Mouse (Mus musculus) cerebellum, postnatal 4 days (tissue): Measurements from ENCODE around the gene Gm5157.
"Not testable (repeated sequence)": the region's sequence is repeated elsewhere in the genome, so short reads cannot be mapped to it uniquely, and the experiment has no call there.

Source experiments
- DNase-seq, 2 experiments: peaks; one replicate each; pipeline ENCODE4 v3.0.0; 2022; ENCODE audit warnings: low spot score in 2 of 2, mixed read lengths in 1 of 2

Gm5157 gene

DNA sequence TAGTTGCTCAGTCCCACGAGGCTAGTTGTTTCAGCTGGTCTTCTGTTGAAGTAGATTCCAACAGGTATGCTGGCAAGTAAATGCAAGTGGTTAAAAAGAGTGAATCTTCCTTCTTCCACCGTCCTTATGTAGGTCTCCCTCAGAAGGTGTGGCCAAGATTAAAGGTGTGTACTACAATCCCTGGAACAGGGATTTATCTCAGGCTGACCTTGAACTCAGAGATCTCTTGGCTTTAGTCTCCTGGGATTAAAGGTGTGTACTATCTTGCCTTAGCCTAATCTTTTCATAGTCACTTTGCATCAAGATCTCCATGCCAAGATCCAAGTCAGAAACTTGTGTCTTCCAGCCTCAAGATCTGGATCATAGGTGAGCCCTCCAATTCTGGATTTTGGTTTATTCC is at the start of gene Gm5157:
Gm5157 (minus strand) TSS at position 101 of the 400 bp plus-strand sequence.
- DNase-seq: not testable (repeated sequence)

DNA sequence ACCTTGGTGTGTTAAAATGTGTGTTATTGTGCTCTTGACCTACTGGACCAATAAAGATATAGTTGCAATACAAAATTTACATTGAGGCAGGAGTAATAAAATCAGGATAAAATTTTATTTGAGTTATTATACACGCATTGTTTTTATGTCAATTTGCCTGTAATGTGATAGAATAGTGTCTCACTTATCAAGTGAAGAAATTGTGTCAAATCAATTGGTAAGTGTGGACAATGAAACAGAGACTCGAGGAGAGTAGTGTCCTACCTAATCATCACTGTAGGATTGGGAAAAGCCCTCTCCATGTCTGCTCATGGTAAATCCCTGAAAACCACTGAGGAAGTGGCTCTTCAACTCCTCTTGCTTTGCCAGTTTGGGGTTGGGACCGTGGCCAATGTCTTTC is 28.3 kb downstream of the Gm5157 start, which contains the start of gene Vmn1r123:
Vmn1r123 (plus strand) TSS at position 301 of the 400 bp plus-strand sequence.
- DNase-seq: not testable (repeated sequence)
